Mouse (Mus musculus): ENCODE data around the gene Xcr1. TPM values are rescaled to one million over a fixed set of nuclear protein-coding genes. Genes with fewer than 3 reads are reported as not detected.

The Xcr1 gene
- total RNA-seq, 1 experiment from 2014 or later: 0.12 TPM

GRCm38 (mm10) chr9:123818601-123819000 lies 43.2 kb downstream of the Xcr1 start:
- ATAC-seq (ENCODE audit: extremely low read depth, insufficient number of reproducible peaks, low FRiP score, poor library complexity, severe bottlenecking): no peak

DNA sequence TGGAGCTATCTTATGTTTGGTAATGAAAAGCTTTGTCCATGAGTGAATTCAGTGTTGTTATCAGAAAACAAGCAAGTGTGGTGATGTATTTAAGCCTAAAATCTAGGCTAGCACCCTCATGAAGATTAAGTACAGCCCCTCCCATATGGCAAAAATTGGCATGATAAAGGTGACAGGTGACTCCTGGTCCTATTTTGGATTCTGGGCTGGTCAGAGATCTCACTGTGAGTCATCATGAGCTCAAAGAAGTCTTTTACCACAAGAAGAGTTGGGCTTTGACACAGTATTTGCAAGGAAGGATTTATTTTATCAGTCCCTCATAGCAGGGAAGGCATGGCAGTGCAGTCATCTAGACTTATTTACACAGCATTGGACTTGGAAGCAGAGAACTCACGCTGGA lies 45.8 kb downstream of the Xcr1 start:
- ATAC-seq (ENCODE audit: extremely low read depth, insufficient number of reproducible peaks, low FRiP score, poor library complexity, severe bottlenecking): no peak

DNA sequence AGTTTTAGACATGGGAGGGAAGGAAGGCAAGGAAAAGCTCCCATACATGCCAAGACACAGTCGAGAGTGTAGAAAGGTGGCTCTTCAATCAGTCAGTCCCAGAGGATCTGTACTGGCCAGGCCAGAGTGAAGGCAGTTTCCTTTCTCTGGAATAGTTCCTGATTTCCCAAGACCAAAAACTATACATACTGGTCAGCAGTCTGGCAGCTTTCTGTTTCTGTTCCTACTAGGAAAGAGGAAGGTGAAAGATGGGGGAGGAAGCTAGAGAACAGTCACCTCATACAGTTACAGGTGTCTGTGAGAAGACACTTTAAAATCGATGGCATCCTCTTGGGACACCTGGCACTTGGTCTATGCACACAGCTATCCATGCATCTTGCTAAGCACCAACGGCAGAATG lies 46.4 kb downstream of the Xcr1 start:
- 0 out of 2 replicates have a peak, but pooled peaks have one; percentile 25 for ATAC-seq (ENCODE audit: extremely low read depth, insufficient number of reproducible peaks, low FRiP score, poor library complexity, severe bottlenecking)

- ATAC-seq (ENCODE audit: extremely low read depth, insufficient number of reproducible peaks, low FRiP score, poor library complexity, severe bottlenecking): no peak
Measured at GRCm38 (mm10) chr9:123814821-123815220, 47.0 kb downstream of the Xcr1 start.

GRCm38 (mm10) chr9:123814326-123814725 lies 47.5 kb downstream of the Xcr1 start:
- no peak for ATAC-seq (ENCODE audit: extremely low read depth, insufficient number of reproducible peaks, low FRiP score, poor library complexity, severe bottlenecking)

GRCm38 (mm10) chr9:123811831-123812230 lies 50.0 kb downstream of the Xcr1 start:
- no peak for ATAC-seq (ENCODE audit: extremely low read depth, insufficient number of reproducible peaks, low FRiP score, poor library complexity, severe bottlenecking)

- no peak for ATAC-seq (ENCODE audit: extremely low read depth, insufficient number of reproducible peaks, low FRiP score, poor library complexity, severe bottlenecking)
Measured at GRCm38 (mm10) chr9:123808583-123808982, 53.2 kb downstream of the Xcr1 start.

GRCm38 (mm10) chr9:123806267-123806666 lies 55.6 kb downstream of the Xcr1 start, which contains the start of gene Cxcr6:
TSS of gene Cxcr6 (plus strand) at chr9:123806475.
- ATAC-seq (ENCODE audit: extremely low read depth, insufficient number of reproducible peaks, low FRiP score, poor library complexity, severe bottlenecking): no peak

GRCm38 (mm10) chr9:123805241-123805640 lies 56.6 kb downstream of the Xcr1 start:
- ATAC-seq (ENCODE audit: extremely low read depth, insufficient number of reproducible peaks, low FRiP score, poor library complexity, severe bottlenecking): 0 out of 2 replicates have a peak, but pooled peaks have one; percentile 13

- no peak for ATAC-seq (ENCODE audit: extremely low read depth, insufficient number of reproducible peaks, low FRiP score, poor library complexity, severe bottlenecking)
Measured at GRCm38 (mm10) chr9:123802896-123803295, 58.9 kb downstream of the Xcr1 start.

GRCm38 (mm10) chr9:123802421-123802820 lies 59.4 kb downstream of the Xcr1 start:
- ATAC-seq (ENCODE audit: extremely low read depth, insufficient number of reproducible peaks, low FRiP score, poor library complexity, severe bottlenecking): no peak

Other genes starting within 250 kb of the Xcr1 start
- 0.35 and 0.49 TPM in 2 replicates for gene Slc6a20b, start 229.5 kb downstream of the Xcr1 start, total RNA-seq (2017)
- gene Ccr9, start 183.6 kb downstream of the Xcr1 start, total RNA-seq (2017): 4.3 and 5.6 TPM in 2 replicates
- not detected in 2 replicates for gene Slc6a20a, start 183.1 kb downstream of the Xcr1 start, total RNA-seq (2017)
- gene Lztfl1, start 144.3 kb downstream of the Xcr1 start, total RNA-seq (2017): 16.8 and 18.5 TPM in 2 replicates
- 5.1 and 6.0 TPM in 2 replicates for gene Cxcr6, start 55.6 kb downstream of the Xcr1 start, total RNA-seq (2017)
- gene Fyco1, start 10.1 kb downstream of the Xcr1 start, total RNA-seq (2017): 33.2 and 36.3 TPM in 2 replicates
- 360 and 362 TPM in 2 replicates for gene Ccr1, start 106.7 kb upstream of the Xcr1 start, total RNA-seq (2017)
- gene Ccr1l1, start 116.4 kb upstream of the Xcr1 start, total RNA-seq (2017): 1.2 TPM in 1 of 2 replicates, not detected in the other
- 10.1 and 10.7 TPM in 2 replicates for gene Ccr3, start 159.9 kb upstream of the Xcr1 start, total RNA-seq (2017)
- gene Ccr2, start 239.9 kb upstream of the Xcr1 start, total RNA-seq (2017): 62.9 and 70.1 TPM in 2 replicates